Mouse (Mus musculus) thymus, adult 2 months (tissue): ENCODE results near the gene Clpsl2.

ENCODE experiments used
- CTCF ChIP-seq: fragments of 200-500 bp; IDR thresholded peaks from 2 replicates; pipeline ENCODE4 v1.5.1; 2012; ENCODE audit warnings: mild to moderate bottlenecking, control low read depth, low read length, moderate library complexity, borderline replicate concordance; ENCODE audit not compliant: control insufficient read depth, poor library complexity, insufficient read depth; ENCODE audit errors: extremely low read depth
- POLR2A ChIP-seq: fragments of 200-500 bp; IDR thresholded peaks from 2 replicates; pipeline ENCODE4 v1.6.1; 2012; ENCODE audit warnings: mild to moderate bottlenecking, low read length, control low read depth, moderate library complexity; ENCODE audit not compliant: control insufficient read depth, poor library complexity, insufficient read depth; ENCODE audit errors: extremely low read depth

- TF ChIP-seq CTCF (no peak), POLR2A (no peak)
Observed at GRCm38 (mm10) chr17:28505591-28505990, 43.6 kb upstream of the Clpsl2 start.
